Mouse (Mus musculus) embryo, embryonic 11 days (tissue): ENCODE results near the gene Naglu.

Source experiments
- DNase-seq: peaks from one replicate; pipeline ENCODE4 v3.0.0-alpha.2; 2015

Gene Naglu

DNA sequence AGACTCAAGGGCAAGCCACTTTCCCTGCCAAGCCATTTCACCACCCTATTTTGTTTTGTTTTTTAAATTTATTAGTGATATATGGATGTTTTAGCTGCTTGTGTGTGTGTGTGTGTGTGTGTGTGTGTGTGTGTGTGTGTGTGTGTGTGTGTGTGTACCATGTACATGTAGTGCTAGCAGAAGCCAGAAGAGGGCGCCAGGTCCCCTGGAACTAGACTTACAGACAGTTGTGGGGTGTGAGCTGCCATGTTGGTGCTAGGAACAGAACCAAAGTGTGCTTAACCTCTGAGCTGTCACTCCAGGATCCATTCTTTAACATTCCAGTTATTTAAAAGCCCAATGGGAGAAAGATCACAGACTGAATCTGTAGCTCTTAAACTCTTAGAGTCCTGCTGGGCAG, 57.3 kb downstream of the Naglu start:
- no peak for DNase-seq
